Mouse (Mus musculus) right cerebral cortex, postnatal 36 days (tissue): ENCODE results near the gene Nop2.

Experiments used
- DNase-seq, 2 experiments: peaks; one replicate each; pipeline ENCODE4 v3.0.0; 2022; ENCODE audit warnings: low spot score in 2 of 2, mixed read lengths in 1 of 2

Nop2 gene

GRCm38 (mm10) chr6:125172474-125172873, 40.8 kb downstream of the Nop2 start:
- no peak for DNase-seq

GRCm38 (mm10) chr6:125173256-125173655, 41.5 kb downstream of the Nop2 start:
- no peak for DNase-seq

- DNase-seq = no peak
Measured at GRCm38 (mm10) chr6:125175469-125175868, 43.8 kb downstream of the Nop2 start.

- DNase-seq = no peak
Measured at GRCm38 (mm10) chr6:125179601-125180000, 47.9 kb downstream of the Nop2 start.

GRCm38 (mm10) chr6:125182133-125182532, 50.4 kb downstream of the Nop2 start:
- DNase-seq = no peak

GRCm38 (mm10) chr6:125186203-125186602, 54.5 kb downstream of the Nop2 start:
- no peak for DNase-seq

GRCm38 (mm10) chr6:125190816-125191215, 59.1 kb downstream of the Nop2 start:
- DNase-seq = no peak

GRCm38 (mm10) chr6:125191332-125192015, 59.8 kb downstream of the Nop2 start, which contains the start of the genes Ncapd2 and Mrpl51:
TSS of gene Ncapd2 (minus strand) at chr6:125191701.
TSS of gene Mrpl51 (plus strand) at chr6:125191801.
- DNase-seq = peak; percentile 96 to 97

- DNase-seq = peak; percentile 88
Measured at GRCm38 (mm10) chr6:125192016-125192714, 60.5 kb downstream of the Nop2 start.

GRCm38 (mm10) chr6:125192841-125193240, 61.1 kb downstream of the Nop2 start:
- DNase-seq = no peak

GRCm38 (mm10) chr6:125193390-125193789, 61.7 kb downstream of the Nop2 start:
- DNase-seq = no peak
